ENCODE assay signal across 21 mouse cellular contexts in the genomic region with DNA sequence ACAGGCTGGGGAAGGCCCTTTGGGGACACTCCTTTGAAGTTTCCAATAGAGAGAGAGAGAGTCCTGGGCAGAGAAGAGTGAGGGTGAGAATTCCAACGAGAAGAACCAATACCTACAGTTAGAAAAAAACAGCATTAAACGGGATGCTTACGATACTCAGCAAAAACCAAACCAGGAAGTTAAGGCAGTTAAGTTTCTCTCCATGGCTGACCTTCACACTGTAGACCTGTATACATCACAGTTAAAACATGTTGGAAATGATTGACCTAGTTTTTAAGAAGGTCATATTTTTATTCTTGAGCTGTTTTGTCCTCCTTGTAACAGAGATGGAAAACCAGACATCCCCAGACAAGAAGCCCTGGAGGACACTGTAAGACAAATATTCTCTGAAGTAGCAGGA. TPM values are rescaled to one million over a fixed set of nuclear protein-coding genes. Genes with fewer than 3 reads are reported as not detected.
DNase-seq lines count a peak whose midpoint lies in the region; ATAC-seq and TF ChIP-seq lines count a peak whose summit lies in the region.
"Had no signal": no experiment of that assay in that cellular context is flagged by ENCODE, and none has a peak within 500 bp of the region (broad histone marks: within the 10 kb centered on the region; RNA-seq: fewer than 3 reads in every experiment).

No protein-coding gene starts in this region.

- no peaks in the 10 kb centered on the region for H3K9me3 ChIP-seq in liver, embryonic 13.5 days (replicated peaks)
- no peaks in the 10 kb centered on the region for H3K9me3 ChIP-seq in liver, embryonic 11.5 days (ENCODE audit: control insufficient read depth, low read length)
- peaks cover 6% of the 10 kb centered on the region; the same call in 1 of the 2 replicates for H3K9me3 ChIP-seq in ES-Bruce4 (replicated peaks; ENCODE audit: control insufficient read depth, insufficient read depth, low read length, poor library complexity, severe bottlenecking)
- no peaks in the 10 kb centered on the region for H3K9me3 ChIP-seq in intestine, embryonic 15.5 days
- no peaks in the 10 kb centered on the region for H3K9me3 ChIP-seq in stomach, embryonic 15.5 days
- H3K9me3 ChIP-seq in forebrain, embryonic 14.5 days (replicated peaks; ENCODE audit: control insufficient read depth, low read length), result no peaks in the 10 kb centered on the region
- H3K9me3 ChIP-seq: embryonic facial prominence, embryonic 15.5 days; G1E; heart, embryonic 13.5 days; hindbrain, embryonic 15.5 days had no signal

- no peaks in the 10 kb centered on the region for H3K36me3 ChIP-seq in liver, embryonic 13.5 days
- no peaks in the 10 kb centered on the region for H3K36me3 ChIP-seq in liver, embryonic 11.5 days (ENCODE audit: control insufficient read depth, insufficient read depth, low read length)
- no peaks in the 10 kb centered on the region for H3K36me3 ChIP-seq in ES-Bruce4 (ENCODE audit: control insufficient read depth, insufficient read depth, low read length, poor library complexity, severe bottlenecking)
- no peaks in the 10 kb centered on the region for H3K36me3 ChIP-seq in intestine, embryonic 15.5 days
- H3K36me3 ChIP-seq in stomach, embryonic 15.5 days, result no peaks in the 10 kb centered on the region
- H3K36me3 ChIP-seq in forebrain, embryonic 14.5 days (ENCODE audit: control insufficient read depth, insufficient read depth, low read length), result no peaks in the 10 kb centered on the region
- H3K36me3 ChIP-seq: embryonic facial prominence, embryonic 15.5 days; G1E; heart, embryonic 13.5 days; hindbrain, embryonic 15.5 days had no signal

- no peak overlapping the region for H3K9ac ChIP-seq in liver, embryonic 13.5 days
- no peak overlapping the region for H3K9ac ChIP-seq in liver, embryonic 11.5 days (ENCODE audit: low read depth, low read length)
- H3K9ac ChIP-seq in ES-Bruce4 (ENCODE audit: low read depth, poor library complexity, severe bottlenecking), result no peak overlapping the region
- H3K9ac ChIP-seq in intestine, embryonic 15.5 days, result no peak overlapping the region
- no peak overlapping the region for H3K9ac ChIP-seq in stomach, embryonic 15.5 days
- no peak overlapping the region for H3K9ac ChIP-seq in forebrain, embryonic 14.5 days (ENCODE audit: low read length)
- H3K9ac ChIP-seq: embryonic facial prominence, embryonic 15.5 days; forebrain, postnatal 0 days; heart, embryonic 13.5 days; hindbrain, embryonic 15.5 days had no signal

- TF ChIP-seq POLR2A in ES-Bruce4 (IDR thresholded peaks at IDR 0.05; ENCODE audit: insufficient read depth, low read length), result no peak

- H3K27me3 ChIP-seq in liver, embryonic 13.5 days, result no peaks in the 10 kb centered on the region
- no peaks in the 10 kb centered on the region for H3K27me3 ChIP-seq in liver, embryonic 11.5 days (replicated peaks; ENCODE audit: control insufficient read depth, insufficient read depth, low read length)
- no peaks in the 10 kb centered on the region for H3K27me3 ChIP-seq in ES-Bruce4 (ENCODE audit: control insufficient read depth, insufficient read depth, low read length, poor library complexity, severe bottlenecking)
- no peaks in the 10 kb centered on the region for H3K27me3 ChIP-seq in intestine, embryonic 15.5 days (replicated peaks)
- H3K27me3 ChIP-seq in stomach, embryonic 15.5 days (replicated peaks), result no peaks in the 10 kb centered on the region
- H3K27me3 ChIP-seq in forebrain, embryonic 14.5 days (replicated peaks; ENCODE audit: control insufficient read depth, insufficient read depth, low read length), result no peaks in the 10 kb centered on the region
- H3K27me3 ChIP-seq: embryonic facial prominence, embryonic 15.5 days; heart, embryonic 13.5 days; hindbrain, embryonic 15.5 days had no signal

- no peak for TF ChIP-seq EP300 in ES-Bruce4 (IDR thresholded peaks at IDR 0.05; ENCODE audit: insufficient read depth, low read depth, low read length)

- no peak overlapping the region for H3K27ac ChIP-seq in liver, embryonic 13.5 days
- H3K27ac ChIP-seq in liver, embryonic 11.5 days (ENCODE audit: low read depth, low read length), result no peak overlapping the region
- H3K27ac ChIP-seq in ES-Bruce4 (ENCODE audit: insufficient read depth, low read length), result peak overlapping the region; percentile 83
- no peak overlapping the region for H3K27ac ChIP-seq in intestine, embryonic 15.5 days
- no peak overlapping the region for H3K27ac ChIP-seq in stomach, embryonic 15.5 days
- no peak overlapping the region for H3K27ac ChIP-seq in forebrain, embryonic 14.5 days (ENCODE audit: low read depth, low read length)
- H3K27ac ChIP-seq: heart, embryonic 13.5 days; hindbrain, embryonic 15.5 days had no signal

- no peaks in the 10 kb centered on the region for H3K4me1 ChIP-seq in liver, embryonic 13.5 days (replicated peaks)
- H3K4me1 ChIP-seq in liver, embryonic 11.5 days (replicated peaks; ENCODE audit: control insufficient read depth, insufficient read depth, low read length), result no peaks in the 10 kb centered on the region
- H3K4me1 ChIP-seq in ES-Bruce4 (ENCODE audit: control insufficient read depth, insufficient read depth, low read length), result no peaks in the 10 kb centered on the region
- no peaks in the 10 kb centered on the region for H3K4me1 ChIP-seq in intestine, embryonic 15.5 days (replicated peaks)
- no peaks in the 10 kb centered on the region for H3K4me1 ChIP-seq in stomach, embryonic 15.5 days
- H3K4me1 ChIP-seq in forebrain, embryonic 14.5 days (ENCODE audit: control insufficient read depth, insufficient read depth, low read length), result no peaks in the 10 kb centered on the region
- H3K4me1 ChIP-seq: embryonic facial prominence, embryonic 15.5 days; heart, embryonic 13.5 days; hindbrain, embryonic 15.5 days had no signal

- DNase-seq in liver, embryonic 13.5 days, result no peak
- no peak for DNase-seq in liver, embryonic 11.5 days (ENCODE audit: low spot score)
- no peak for DNase-seq in right cerebral cortex, adult 2 months (ENCODE audit: low spot score in 2 of 2)
- no peak for DNase-seq in forebrain, embryonic 14.5 days (ENCODE audit: low spot score)
- no peak for DNase-seq in right cerebral cortex, postnatal 25 days
- DNase-seq: adrenal gland, adult 8-10 months; adrenal gland, postnatal 36 days; cerebellum, adult 11 months; cerebellum, adult 8-10 months; cerebellum, postnatal 14 days; embryo, embryonic 11 days; forebrain, postnatal 0 days; gastrocnemius, postnatal 25 days; heart, postnatal 36 days had no signal

- no peak overlapping the region for H3K4me2 ChIP-seq in liver, embryonic 13.5 days
- no peak overlapping the region for H3K4me2 ChIP-seq in liver, embryonic 11.5 days
- no peak overlapping the region for H3K4me2 ChIP-seq in intestine, embryonic 15.5 days (replicated peaks)
- no peak overlapping the region for H3K4me2 ChIP-seq in stomach, embryonic 15.5 days
- no peak overlapping the region for H3K4me2 ChIP-seq in forebrain, embryonic 14.5 days (ENCODE audit: low read length)
- H3K4me2 ChIP-seq: embryonic facial prominence, embryonic 15.5 days; heart, embryonic 13.5 days; hindbrain, embryonic 15.5 days had no signal

- H3K4me3 ChIP-seq in liver, embryonic 13.5 days (replicated peaks), result no peak overlapping the region
- H3K4me3 ChIP-seq in liver, embryonic 11.5 days (ENCODE audit: low read depth, low read length), result no peak overlapping the region
- H3K4me3 ChIP-seq in ES-Bruce4 (ENCODE audit: low read depth, low read length), result no peak overlapping the region
- H3K4me3 ChIP-seq in intestine, embryonic 15.5 days (replicated peaks), result no peak overlapping the region
- no peak overlapping the region for H3K4me3 ChIP-seq in stomach, embryonic 15.5 days (replicated peaks)
- no peak overlapping the region for H3K4me3 ChIP-seq in forebrain, embryonic 14.5 days (ENCODE audit: low read depth, low read length)
- H3K4me3 ChIP-seq: embryonic facial prominence, embryonic 15.5 days; heart, embryonic 13.5 days; hindbrain, embryonic 15.5 days had no signal

- ATAC-seq in liver, embryonic 13.5 days (ENCODE audit: low read depth), result 0 out of 2 replicates have a peak, but pooled peaks have one; percentile 5
- no peak; the same call in 1 of the 2 replicates for ATAC-seq in liver, embryonic 11.5 days (replicated peaks; ENCODE audit: low FRiP score)
- peak; percentile 72 for ATAC-seq in intestine, embryonic 15.5 days
- peak; percentile 14; the same call in 1 of the 2 replicates for ATAC-seq in stomach, embryonic 15.5 days (ENCODE audit: insufficient read depth, low FRiP score, low read depth)
- no peak for ATAC-seq in forebrain, embryonic 14.5 days
- ATAC-seq: forebrain, postnatal 0 days had no signal

- TF ChIP-seq CTCF in ES-Bruce4 (IDR thresholded peaks at IDR 0.05; ENCODE audit: low read depth, low read length), result no peak

- WGBS in liver, embryonic 13.5 days (ENCODE audit: insufficient replicate concordance), result 77% methylated on average over 3 of the region's 3 CpGs
- 92% methylated on average over 3 of the region's 3 CpGs for WGBS in liver, embryonic 11.5 days
- WGBS in intestine, embryonic 15.5 days, result 61% methylated on average over 3 of the region's 3 CpGs
- WGBS in stomach, embryonic 15.5 days, result 78% methylated on average over 3 of the region's 3 CpGs
- WGBS in forebrain, embryonic 14.5 days, result 86% methylated on average over 3 of the region's 3 CpGs

RNA-seq across cellular contexts. Expression of a gene that starts 51.0 kb away (rescaled TPM):
- 1.1 and 1.5 TPM in 2 replicates for polyA plus RNA-seq in liver, embryonic 13.5 days (2015; fragmentation: Nextera tagmentation; extraction: Ambion mirVana)
- 1.1 and 1.5 TPM in 2 replicates for polyA plus RNA-seq in liver, embryonic 11.5 days (2014; fragmentation: Nextera tagmentation; extraction: Ambion mirVana)
- polyA plus RNA-seq in ES-Bruce4 (2011; ENCODE audit: insufficient read depth, insufficient read length, low read depth, missing spikeins), result 0.44 and 0.70 TPM in 2 replicates
- 2.2 and 2.4 TPM in 2 replicates for polyA plus RNA-seq in intestine, embryonic 15.5 days (2015; fragmentation: Nextera tagmentation; extraction: Ambion mirVana)
- 2.9 and 3.8 TPM in 2 replicates for polyA plus RNA-seq in stomach, embryonic 15.5 days (2015; fragmentation: Nextera tagmentation; extraction: Ambion mirVana)
- polyA plus RNA-seq in forebrain, embryonic 14.5 days (2014; fragmentation: Nextera tagmentation; extraction: Ambion mirVana), result 59.8 and 77.6 TPM in 2 replicates
- polyA plus RNA-seq: G1E had no signal

Comparison
In these comparisons a context has a peak if more than half of its experiments do, and no peak if none do; other contexts are left out.
1. ATAC-seq: peak in liver, embryonic 13.5 days (single experiment), intestine, embryonic 15.5 days (single experiment) and stomach, embryonic 15.5 days (single experiment); none in liver, embryonic 11.5 days (single experiment) and forebrain, embryonic 14.5 days (single experiment).
2. RNA of a gene that starts 51.0 kb away (polyA plus RNA-seq): 59.8 to 77.6 TPM in forebrain, embryonic 14.5 days; 2.9 to 3.8 TPM in stomach, embryonic 15.5 days, 2.2 to 2.4 TPM in intestine, embryonic 15.5 days, 1.1 to 1.5 TPM in liver, embryonic 11.5 days, 1.1 to 1.5 TPM in liver, embryonic 13.5 days and 0.44 to 0.70 TPM in ES-Bruce4; every median in the first group is over 10 times any median in the second.